Mouse (Mus musculus): ENCODE measurements around the gene Eya4. TPM values are rescaled to one million over a fixed set of nuclear protein-coding genes. Genes with fewer than 3 reads are reported as not detected.

Gene Eya4
- polyA plus RNA-seq, 1 experiment from 2014 or later, result 1.4 TPM

- Histone ChIP-seq H3K27ac (ENCODE audit: low read depth, low read length) (no peak overlapping the region), H3K4me1 (ENCODE audit: control insufficient read depth, insufficient read depth, low read length) (peaks cover 4% of the 10 kb centered on the region), H3K4me3 (ENCODE audit: low read depth, low read length) (no peak overlapping the region), H3K9ac (ENCODE audit: low read length) (no peak overlapping the region), H3K4me2 (ENCODE audit: low read length) (no peak overlapping the region), H3K36me3 (ENCODE audit: control insufficient read depth, insufficient read depth, low read length) (no peaks in the 10 kb centered on the region), H3K27me3 (replicated peaks; ENCODE audit: control insufficient read depth, insufficient read depth, low read length) (no peaks in the 10 kb centered on the region), H3K9me3 (replicated peaks; ENCODE audit: control insufficient read depth, low read length) (no peaks in the 10 kb centered on the region)
- 90% methylated on average over 11 of the region's 11 CpGs for WGBS
- DNase-seq (ENCODE audit: low spot score) (no peak), ATAC-seq (no peak)
These were observed 168.8 kb downstream of the Eya4 start for GRCm38 (mm10) chr10:23181572-23182493.

GRCm38 (mm10) chr10:23179285-23179684, 171.3 kb downstream of the Eya4 start:
- no peak overlapping the region for H3K4me3 ChIP-seq (ENCODE audit: low read depth, low read length)
- no peaks in the 10 kb centered on the region for H3K36me3 ChIP-seq (ENCODE audit: control insufficient read depth, insufficient read depth, low read length)
- WGBS, result 4% methylated on average over 6 of the region's 6 CpGs
- ATAC-seq (peak; percentile 29; the same call in 1 of the 2 replicates), DNase-seq (ENCODE audit: low spot score) (peak; percentile 22)
- H3K9me3 ChIP-seq (replicated peaks; ENCODE audit: control insufficient read depth, low read length), result no peaks in the 10 kb centered on the region
- H3K4me1 ChIP-seq (ENCODE audit: control insufficient read depth, insufficient read depth, low read length), result peaks cover 4% of the 10 kb centered on the region
- H3K4me2 ChIP-seq (ENCODE audit: low read length), result no peak overlapping the region
- no peaks in the 10 kb centered on the region for H3K27me3 ChIP-seq (replicated peaks; ENCODE audit: control insufficient read depth, insufficient read depth, low read length)
- H3K27ac ChIP-seq (ENCODE audit: low read depth, low read length), result no peak overlapping the region
- no peak overlapping the region for H3K9ac ChIP-seq (ENCODE audit: low read length)

DNA sequence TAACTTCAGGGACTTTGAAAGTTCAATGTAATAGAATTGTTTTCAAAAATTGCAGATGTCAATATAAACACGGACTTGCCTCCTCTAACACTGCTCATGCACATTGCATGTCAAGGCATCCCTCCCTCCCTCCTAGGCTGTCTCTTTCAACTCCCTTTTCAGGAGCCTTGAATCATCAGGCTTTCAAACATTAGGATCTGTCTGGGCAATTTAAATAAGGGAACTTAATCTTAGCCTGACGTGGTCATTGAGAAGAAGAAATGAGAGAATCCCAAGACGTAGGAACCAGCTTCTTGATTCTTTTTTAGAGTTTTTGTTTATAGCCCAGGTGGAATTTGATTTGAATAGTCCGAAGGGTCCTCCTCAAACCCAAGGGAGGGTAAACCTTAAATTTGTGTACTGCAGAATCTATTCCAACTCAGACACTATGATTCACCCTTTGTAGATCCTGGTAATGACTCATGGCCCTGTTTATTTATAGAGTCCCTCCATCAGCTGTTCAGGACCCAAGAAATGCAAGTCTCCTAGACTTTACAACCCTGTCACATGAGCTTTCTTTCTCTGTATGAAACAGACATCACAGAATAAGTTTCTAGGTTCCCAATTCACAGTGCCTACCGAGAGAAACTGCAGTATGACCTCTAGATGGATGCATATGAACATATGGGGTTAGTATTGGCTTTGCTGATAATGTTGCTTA, 173.1 kb downstream of the Eya4 start:
- H3K4me1 ChIP-seq (ENCODE audit: control insufficient read depth, insufficient read depth, low read length), result peaks cover 4% of the 10 kb centered on the region
- H3K27me3 ChIP-seq (replicated peaks; ENCODE audit: control insufficient read depth, insufficient read depth, low read length), result no peaks in the 10 kb centered on the region
- 71% methylated on average over 5 of the region's 5 CpGs for WGBS
- no peaks in the 10 kb centered on the region for H3K9me3 ChIP-seq (replicated peaks; ENCODE audit: control insufficient read depth, low read length)
- no peak overlapping the region for H3K4me2 ChIP-seq (ENCODE audit: low read length)
- no peak for ATAC-seq
- H3K27ac ChIP-seq (ENCODE audit: low read depth, low read length), result no peak overlapping the region
- H3K4me3 ChIP-seq (ENCODE audit: low read depth, low read length), result no peak overlapping the region
- no peaks in the 10 kb centered on the region for H3K36me3 ChIP-seq (ENCODE audit: control insufficient read depth, insufficient read depth, low read length)
- no peak overlapping the region for H3K9ac ChIP-seq (ENCODE audit: low read length)
- DNase-seq (ENCODE audit: low spot score), result no peak

DNA sequence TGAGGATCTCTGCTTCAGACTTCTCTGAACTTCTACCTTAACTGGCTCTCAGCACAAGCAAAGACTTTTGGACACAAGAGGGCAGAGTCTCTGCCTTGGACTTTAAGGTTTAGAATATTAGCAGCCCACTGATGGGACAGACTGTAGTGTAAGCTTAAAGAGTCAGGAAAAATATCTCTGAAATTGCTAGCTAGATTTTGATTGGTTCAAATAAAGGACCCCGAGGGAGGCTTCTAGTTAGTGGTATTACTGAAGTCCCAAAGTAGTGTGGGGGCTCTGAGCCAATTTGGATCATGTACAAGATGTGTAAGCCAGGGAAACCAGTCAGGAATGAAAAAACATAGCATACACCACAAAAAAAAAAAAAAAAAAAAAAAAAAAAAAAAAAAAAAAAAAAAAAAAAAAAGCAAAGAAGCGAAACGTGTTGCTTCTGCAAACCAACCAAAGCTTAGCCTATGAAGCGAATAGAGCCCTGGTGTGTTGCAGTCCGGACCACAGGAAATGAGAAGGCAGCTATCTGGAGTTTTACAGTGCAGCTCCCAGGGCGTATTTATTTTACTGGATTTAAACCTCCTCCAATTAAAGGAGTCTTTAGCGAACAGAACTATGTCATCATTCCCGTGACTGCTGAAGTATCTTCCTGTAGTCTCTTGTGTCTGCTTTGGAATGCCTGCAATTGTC, 173.8 kb downstream of the Eya4 start:
- no peak overlapping the region for H3K4me3 ChIP-seq (ENCODE audit: low read depth, low read length)
- H3K27me3 ChIP-seq (replicated peaks; ENCODE audit: control insufficient read depth, insufficient read depth, low read length), result no peaks in the 10 kb centered on the region
- no peaks in the 10 kb centered on the region for H3K36me3 ChIP-seq (ENCODE audit: control insufficient read depth, insufficient read depth, low read length)
- H3K9me3 ChIP-seq (replicated peaks; ENCODE audit: control insufficient read depth, low read length), result no peaks in the 10 kb centered on the region
- H3K4me2 ChIP-seq (ENCODE audit: low read length), result no peak overlapping the region
- H3K4me1 ChIP-seq (ENCODE audit: control insufficient read depth, insufficient read depth, low read length), result peaks cover 4% of the 10 kb centered on the region
- 66% methylated on average over 8 of the region's 8 CpGs for WGBS
- H3K27ac ChIP-seq (ENCODE audit: low read depth, low read length), result no peak overlapping the region
- H3K9ac ChIP-seq (ENCODE audit: low read length), result no peak overlapping the region
- peak; percentile 70 for DNase-seq (ENCODE audit: low spot score)
- ATAC-seq, result peak; percentile 26; the same call in 1 of the 2 replicates

GRCm38 (mm10) chr10:23171541-23171940, 179.0 kb downstream of the Eya4 start:
- 79% methylated on average over 7 of the region's 7 CpGs for WGBS
- Histone ChIP-seq H3K9ac (ENCODE audit: low read length) (no peak overlapping the region), H3K4me2 (ENCODE audit: low read length) (no peak overlapping the region), H3K36me3 (ENCODE audit: control insufficient read depth, insufficient read depth, low read length) (no peaks in the 10 kb centered on the region), H3K9me3 (replicated peaks; ENCODE audit: control insufficient read depth, low read length) (no peaks in the 10 kb centered on the region), H3K4me1 (ENCODE audit: control insufficient read depth, insufficient read depth, low read length) (no peaks in the 10 kb centered on the region), H3K4me3 (ENCODE audit: low read depth, low read length) (no peak overlapping the region), H3K27me3 (replicated peaks; ENCODE audit: control insufficient read depth, insufficient read depth, low read length) (no peaks in the 10 kb centered on the region), H3K27ac (ENCODE audit: low read depth, low read length) (no peak overlapping the region)
- no peak for ATAC-seq
- DNase-seq (ENCODE audit: low spot score), result no peak

DNA sequence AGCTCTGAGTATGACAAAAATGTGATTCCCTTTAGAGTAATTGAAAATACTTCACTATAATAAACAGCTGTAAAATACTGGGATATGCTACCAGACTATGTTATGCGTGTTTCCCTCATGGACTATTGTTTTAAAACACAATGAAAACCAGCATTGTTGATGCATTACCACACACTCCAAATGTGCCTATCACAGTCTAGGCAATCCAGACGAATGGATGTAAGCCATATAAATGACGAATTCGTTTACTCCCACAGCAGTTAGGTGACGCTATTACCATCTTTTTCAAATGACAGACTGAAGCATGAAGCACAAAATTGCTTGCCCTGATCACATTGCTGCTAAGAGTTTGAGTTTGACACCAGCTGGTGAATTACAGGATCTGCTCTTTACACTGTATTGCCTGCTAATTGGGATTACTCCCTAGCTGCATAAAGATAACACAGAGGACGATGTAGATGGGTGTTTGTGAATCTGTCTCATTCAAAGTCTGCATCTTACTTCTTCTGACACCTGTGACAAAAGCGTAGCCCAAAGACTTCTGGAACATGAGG, 185.4 kb downstream of the Eya4 start:
- H3K9ac ChIP-seq (ENCODE audit: low read length), result no peak overlapping the region
- DNase-seq (ENCODE audit: low spot score) (peak; percentile 62), ATAC-seq (peak; percentile 64; the same call in 1 of the 2 replicates)
- H3K4me3 ChIP-seq (ENCODE audit: low read depth, low read length), result no peak overlapping the region
- H3K27me3 ChIP-seq (replicated peaks; ENCODE audit: control insufficient read depth, insufficient read depth, low read length), result no peaks in the 10 kb centered on the region
- no peak overlapping the region for H3K4me2 ChIP-seq (ENCODE audit: low read length)
- no peaks in the 10 kb centered on the region for H3K9me3 ChIP-seq (replicated peaks; ENCODE audit: control insufficient read depth, low read length)
- no peak overlapping the region for H3K27ac ChIP-seq (ENCODE audit: low read depth, low read length)
- H3K4me1 ChIP-seq (ENCODE audit: control insufficient read depth, insufficient read depth, low read length), result peaks cover 6% of the 10 kb centered on the region
- no peaks in the 10 kb centered on the region for H3K36me3 ChIP-seq (ENCODE audit: control insufficient read depth, insufficient read depth, low read length)
- WGBS, result 42% methylated on average over 7 of the region's 7 CpGs

GRCm38 (mm10) chr10:23159844-23160243, 190.7 kb downstream of the Eya4 start:
- Histone ChIP-seq H3K27ac (ENCODE audit: low read depth, low read length) (no peak overlapping the region), H3K4me2 (ENCODE audit: low read length) (no peak overlapping the region), H3K36me3 (ENCODE audit: control insufficient read depth, insufficient read depth, low read length) (no peaks in the 10 kb centered on the region), H3K4me1 (ENCODE audit: control insufficient read depth, insufficient read depth, low read length) (peaks cover 4% of the 10 kb centered on the region), H3K9ac (ENCODE audit: low read length) (no peak overlapping the region), H3K4me3 (ENCODE audit: low read depth, low read length) (no peak overlapping the region), H3K9me3 (replicated peaks; ENCODE audit: control insufficient read depth, low read length) (no peaks in the 10 kb centered on the region), H3K27me3 (replicated peaks; ENCODE audit: control insufficient read depth, insufficient read depth, low read length) (no peaks in the 10 kb centered on the region)
- ATAC-seq, result peak; percentile 90
- 40% methylated on average over 10 of the region's 10 CpGs for WGBS
- DNase-seq (ENCODE audit: low spot score), result peak; percentile 79

DNA sequence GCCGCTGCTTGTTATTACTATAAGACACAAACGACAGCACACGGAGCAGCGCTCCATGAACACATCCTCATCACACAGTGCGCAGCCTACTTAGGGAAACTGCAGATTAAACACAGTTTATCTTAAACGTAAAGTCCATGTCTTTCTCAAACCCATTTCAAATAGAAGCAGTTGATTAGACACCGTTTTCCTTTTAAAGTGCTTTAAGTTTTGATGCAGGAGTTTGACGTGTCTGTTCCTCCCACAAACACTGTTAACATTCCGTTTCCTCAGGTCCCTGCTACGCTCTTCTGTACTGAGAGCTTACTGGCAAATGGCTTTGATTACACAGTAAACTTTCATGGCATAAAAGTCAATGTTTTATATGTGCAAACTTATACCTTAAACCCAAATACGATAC, 191.4 kb downstream of the Eya4 start:
- Histone ChIP-seq H3K9me3 (replicated peaks; ENCODE audit: control insufficient read depth, low read length) (no peaks in the 10 kb centered on the region), H3K27ac (ENCODE audit: low read depth, low read length) (no peak overlapping the region), H3K4me2 (ENCODE audit: low read length) (no peak overlapping the region), H3K36me3 (ENCODE audit: control insufficient read depth, insufficient read depth, low read length) (no peaks in the 10 kb centered on the region), H3K27me3 (replicated peaks; ENCODE audit: control insufficient read depth, insufficient read depth, low read length) (no peaks in the 10 kb centered on the region), H3K9ac (ENCODE audit: low read length) (no peak overlapping the region), H3K4me3 (ENCODE audit: low read depth, low read length) (no peak overlapping the region), H3K4me1 (ENCODE audit: control insufficient read depth, insufficient read depth, low read length) (peaks cover 4% of the 10 kb centered on the region)
- 73% methylated on average over 11 of the region's 11 CpGs for WGBS
- DNase-seq (ENCODE audit: low spot score), result no peak
- ATAC-seq, result no peak
